Mouse (Mus musculus) kidney, adult 2 months (tissue): Measurements from ENCODE around the gene Cabp2. TPM values are rescaled to one million over a fixed set of nuclear protein-coding genes. Genes with fewer than 3 reads are reported as not detected.
A peak's percentile ranks its signal among the peaks of the same experiment; 100 is the strongest.
"Not testable (repeated sequence)": the region's sequence is repeated elsewhere in the genome, so short reads cannot be mapped to it uniquely, and the experiment has no call there.

Experiments used
- DNase-seq: peaks from one replicate; pipeline ENCODE4 v3.0.0; 2021
- H3K27ac ChIP-seq: fragments of 200-500 bp; 2 replicates; pipeline ENCODE4 v1.5.1; 2012; ENCODE audit warnings: low read depth, low read length, control low read depth, inconsistent platforms; ENCODE audit not compliant: insufficient read depth
- H3K27me3 ChIP-seq: fragments of 200-500 bp; replicated peaks from 2 replicates; pipeline ENCODE4 v1.6.1; 2012; ENCODE audit warnings: mild to moderate bottlenecking, moderate library complexity, low read length, inconsistent platforms; ENCODE audit not compliant: control insufficient read depth, insufficient read depth
- H3K36me3 ChIP-seq: fragments of 200-500 bp; 2 replicates; pipeline ENCODE4 v1.6.1; 2012; ENCODE audit warnings: mild to moderate bottlenecking, moderate library complexity, low read length, inconsistent platforms; ENCODE audit not compliant: control insufficient read depth, insufficient read depth
- H3K4me1 ChIP-seq: fragments of 200-500 bp; 2 replicates; pipeline ENCODE4 v1.6.1; 2011; ENCODE audit warnings: low read length; ENCODE audit not compliant: control insufficient read depth, insufficient read depth
- H3K4me3 ChIP-seq: fragments of 200-500 bp; 2 replicates; pipeline ENCODE4 v1.5.1; 2011; ENCODE audit warnings: mild to moderate bottlenecking, low read depth, low read length, control low read depth; ENCODE audit not compliant: insufficient read depth
- CTCF ChIP-seq: fragments of 200-500 bp; conservative IDR thresholded peaks from 2 replicates; pipeline ENCODE4 v1.5.1; 2011; ENCODE audit warnings: low read depth, mild to moderate bottlenecking, control low read depth, low read length, moderate library complexity, mixed read lengths; ENCODE audit not compliant: insufficient read depth, insufficient read length
- POLR2A ChIP-seq: fragments of 200-500 bp; IDR thresholded peaks from one replicate; pipeline ENCODE4 v1.6.1; 2011; ENCODE audit warnings: low read depth, low read length, control low read depth
- WGBS: fragments of 180-500 bp; shearing (Covaris S2); methylation state at CpG from one replicate; pipeline ENCODE4 v1.1.7; 2018; 5-methylcytosine and 5-hydroxymethylcytosine counted together
- polyA plus RNA-seq: library from polyadenylated mRNA; depleted of rRNA; stranded (reverse); fragments of >200 nt; gene quantifications from 2 replicates; pipeline ENCODE4 v1.2.3, GENCODE M21; 2012

Cabp2 gene
- polyA plus RNA-seq, 1 experiment, result 0.66 TPM

DNA sequence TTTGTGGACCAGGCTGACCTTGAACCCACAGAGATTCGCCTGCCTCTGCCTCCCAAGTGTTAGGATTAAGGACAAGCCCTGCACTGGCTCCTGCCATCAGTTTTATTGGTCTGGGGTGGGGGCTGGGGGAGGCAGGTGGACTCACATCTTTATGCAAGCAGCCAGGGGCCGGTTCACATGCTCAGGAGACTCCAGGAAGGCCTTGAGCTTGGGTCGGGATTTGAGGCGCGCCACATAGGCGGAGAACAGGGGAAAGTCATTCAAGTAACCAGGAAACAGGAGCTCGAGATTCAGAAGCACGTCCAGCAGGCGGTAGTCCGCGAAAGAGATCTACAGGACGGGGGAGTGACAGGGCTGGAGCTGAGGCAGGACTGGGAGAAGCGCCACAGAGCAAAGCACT, 24.0 kb upstream of the Cabp2 start:
- 88% methylated on average over 13 of the region's 13 CpGs for WGBS
- no peak for DNase-seq
- no peak overlapping the region for H3K4me3 ChIP-seq

DNA sequence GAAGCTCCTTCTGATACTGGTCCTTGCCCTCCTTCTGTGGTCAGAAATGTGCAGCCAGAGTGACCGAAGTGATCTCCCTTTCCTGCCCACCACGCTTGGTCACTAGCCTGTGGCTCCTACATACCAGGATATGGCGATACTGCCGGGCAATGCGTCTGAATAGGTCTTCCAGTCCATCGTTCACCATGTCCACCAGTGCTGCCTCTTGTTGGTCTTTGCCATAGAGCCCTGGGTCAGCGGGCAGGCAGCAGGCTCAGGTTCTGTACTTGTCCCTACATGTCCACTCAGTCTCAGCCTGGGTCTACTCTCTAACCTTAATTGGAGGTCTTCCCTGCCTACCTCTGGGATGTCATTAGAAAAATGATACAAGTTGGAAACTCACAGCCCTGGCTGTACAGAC, 23.4 kb upstream of the Cabp2 start:
- TF ChIP-seq CTCF (no peak), POLR2A (no peak)
- DNase-seq, result no peak
- 96% methylated on average over 7 of the region's 7 CpGs for WGBS
- Histone ChIP-seq H3K27me3 (no peaks in the 10 kb centered on the region), H3K4me3 (no peak overlapping the region), H3K27ac (no peak overlapping the region), H3K36me3 (no peaks in the 10 kb centered on the region), H3K4me1 (peaks cover 12% of the 10 kb centered on the region; the same call in 1 of the 2 replicates)

More for the DNA sequence above, 24.0 kb upstream of the Cabp2 start:
- H3K36me3 ChIP-seq, result no peaks in the 10 kb centered on the region
- TF ChIP-seq POLR2A (no peak), CTCF (no peak)
- H3K27ac ChIP-seq, result no peak overlapping the region
- no peaks in the 10 kb centered on the region for H3K27me3 ChIP-seq
- peaks cover 12% of the 10 kb centered on the region; the same call in 1 of the 2 replicates for H3K4me1 ChIP-seq

DNA sequence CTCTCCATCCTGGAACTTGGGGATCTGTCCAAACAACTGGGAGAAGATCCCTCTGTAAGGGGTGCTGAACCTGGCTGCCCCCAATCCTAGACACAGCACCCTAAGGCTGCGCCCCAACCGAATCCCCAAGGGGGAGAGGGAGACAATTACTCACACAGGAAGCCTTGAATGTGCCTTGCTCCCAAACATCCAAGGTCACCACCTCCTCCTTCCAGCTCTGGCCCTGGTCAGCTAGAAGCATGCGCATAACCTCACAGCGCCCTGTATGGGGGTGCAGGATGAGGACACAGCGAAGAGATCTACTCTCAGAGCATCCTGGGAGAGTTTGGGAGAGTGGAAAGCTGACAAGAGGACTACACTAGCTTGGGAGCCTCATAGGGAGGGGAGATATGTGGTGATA, 22.8 kb upstream of the Cabp2 start:
- Histone ChIP-seq H3K36me3 (no peaks in the 10 kb centered on the region), H3K4me3 (no peak overlapping the region), H3K4me1 (peaks cover 12% of the 10 kb centered on the region; the same call in 1 of the 2 replicates), H3K27me3 (no peaks in the 10 kb centered on the region), H3K27ac (no peak overlapping the region)
- WGBS, result 90% methylated on average over 5 of the region's 5 CpGs
- DNase-seq, result no peak
- TF ChIP-seq POLR2A, result no peak
- TF ChIP-seq CTCF, result no peak

DNA sequence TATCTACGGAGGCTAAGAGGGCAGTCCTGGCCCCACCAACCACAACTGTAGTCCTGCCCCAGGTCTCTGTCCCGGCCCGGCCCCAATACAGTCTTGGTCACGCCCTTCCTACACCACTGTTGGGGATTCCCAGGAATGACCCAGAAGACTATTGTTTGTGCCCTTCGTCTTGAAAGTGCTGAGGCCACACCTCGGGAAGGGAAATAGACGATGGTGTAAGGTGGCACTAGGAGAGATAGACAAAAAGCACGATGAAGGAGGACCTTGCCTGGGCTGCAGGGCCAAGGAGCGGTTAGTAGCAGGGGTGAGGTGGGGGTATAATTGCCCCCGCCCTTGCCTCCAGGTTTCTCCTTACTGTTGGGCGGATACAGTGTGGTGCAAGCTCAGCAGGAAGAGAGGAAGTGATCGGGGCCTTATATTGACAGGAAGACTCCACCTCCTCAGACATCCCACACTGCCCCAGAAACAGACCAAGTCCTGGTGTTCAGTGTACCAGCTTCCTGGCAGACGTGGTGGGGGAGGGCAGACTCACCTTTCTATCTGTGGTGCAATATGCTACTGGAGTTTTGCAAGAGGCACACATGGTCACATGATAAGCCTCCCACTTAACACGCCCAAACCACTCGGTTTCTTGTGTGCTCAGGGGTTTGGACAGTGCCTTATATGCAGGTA, 22.2 kb upstream of the Cabp2 start, which contains the start of gene Gstp3:
Gene Gstp3 (minus strand): TSS at position 501 of the 672 bp plus-strand sequence.
- no peak within 1 kb of the TSS for H3K27ac ChIP-seq

DNA sequence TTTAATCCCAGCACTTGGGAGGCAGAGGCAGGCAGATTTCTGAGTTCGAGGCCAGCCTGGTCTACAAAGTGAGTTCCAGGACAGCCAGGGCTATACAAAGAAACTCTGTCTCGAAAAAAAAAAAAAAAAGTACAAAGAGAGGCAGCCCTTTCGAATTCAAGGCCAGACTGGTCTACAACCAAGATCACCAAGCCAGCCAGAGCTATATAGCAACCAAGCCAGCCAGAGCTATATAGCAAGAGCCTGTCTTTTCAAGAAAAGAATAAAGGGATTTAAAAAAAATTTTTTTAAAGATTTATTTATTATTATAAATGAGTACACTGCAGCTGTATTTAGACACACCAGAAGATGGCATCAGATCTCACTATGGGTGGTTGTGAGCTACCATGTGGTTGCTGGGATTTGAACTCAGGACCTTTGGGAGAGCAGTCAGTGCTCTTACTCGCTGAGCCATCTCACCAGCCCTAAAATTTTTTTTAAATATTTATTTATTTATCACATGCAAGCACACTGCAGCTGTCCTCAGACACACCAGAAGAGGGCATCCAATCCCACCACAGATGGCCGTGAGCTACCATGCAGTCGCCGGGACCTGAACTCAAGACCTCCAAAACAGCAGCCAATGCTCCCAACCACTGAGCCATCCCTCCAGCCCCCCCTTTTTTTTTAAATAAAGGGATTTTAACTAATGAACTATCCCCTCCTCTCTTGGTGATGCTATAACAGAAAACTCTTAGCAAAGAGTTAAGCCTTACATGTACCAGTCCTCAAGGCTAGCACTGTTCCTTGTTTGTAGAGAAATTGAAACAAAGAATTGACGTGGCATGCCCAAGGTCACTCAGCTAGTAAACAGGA, 21.1 kb upstream of the Cabp2 start:
- H3K36me3 ChIP-seq, H3K27me3 ChIP-seq, DNase-seq, H3K27ac ChIP-seq, H3K4me3 ChIP-seq: not testable (repeated sequence)
- peaks cover 12% of the 10 kb centered on the region; the same call in 1 of the 2 replicates for H3K4me1 ChIP-seq
- peak; percentile 24; the same call in 1 of the 2 replicates for TF ChIP-seq CTCF
- WGBS, result 76% methylated on average over 8 of the region's 8 CpGs

More for the DNA sequence above, 22.2 kb upstream of the Cabp2 start, which contains the start of gene Gstp3:
- no peak for DNase-seq
- WGBS, result 72% methylated on average over 15 of the region's 15 CpGs
- Histone ChIP-seq H3K4me1 (peaks cover 12% of the 10 kb centered on the region; the same call in 1 of the 2 replicates), H3K27me3 (no peaks in the 10 kb centered on the region), H3K4me3 (no peak within 1 kb of the TSS), H3K36me3 (no peaks in the 10 kb centered on the region)
- no peak for TF ChIP-seq CTCF
- no peak for TF ChIP-seq POLR2A

DNA sequence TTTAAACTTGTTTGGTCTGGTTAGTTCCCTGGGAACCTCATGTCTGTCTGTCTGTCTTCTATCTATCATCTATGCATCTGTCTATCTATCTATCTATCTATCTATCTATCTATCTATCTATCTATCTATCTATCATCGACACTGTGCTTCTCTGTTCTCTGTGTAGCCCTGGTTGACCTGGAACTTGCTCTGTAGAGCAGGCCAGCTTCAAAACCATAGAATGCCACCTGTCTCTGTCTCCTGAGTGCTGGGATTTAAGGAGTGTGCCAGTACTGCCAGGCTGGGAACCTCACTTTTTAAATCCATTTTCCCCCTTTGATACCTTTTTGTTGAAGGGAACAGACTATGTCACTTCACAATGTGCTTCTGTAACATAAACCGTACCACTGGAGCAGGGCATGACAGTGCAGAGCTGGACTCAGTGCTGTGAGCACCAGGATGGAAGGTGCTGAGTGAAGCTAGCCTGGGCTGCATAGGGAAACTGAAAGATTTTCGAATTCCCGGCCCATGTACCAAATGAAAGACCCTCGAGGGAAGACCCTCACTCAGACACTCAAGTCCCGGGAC, 20.4 kb upstream of the Cabp2 start:
- no peaks in the 10 kb centered on the region for H3K36me3 ChIP-seq
- WGBS, result 85% methylated on average over 6 of the region's 6 CpGs
- no peak for TF ChIP-seq POLR2A
- no peak for TF ChIP-seq CTCF
- DNase-seq, result no peak
- peaks cover 5% of the 10 kb centered on the region; the same call in 1 of the 2 replicates for H3K4me1 ChIP-seq
- H3K27ac ChIP-seq, result 0 out of 2 replicates have a peak overlapping the region, but pooled peaks have one; percentile 1
- no peaks in the 10 kb centered on the region for H3K27me3 ChIP-seq
- no peak overlapping the region for H3K4me3 ChIP-seq

DNA sequence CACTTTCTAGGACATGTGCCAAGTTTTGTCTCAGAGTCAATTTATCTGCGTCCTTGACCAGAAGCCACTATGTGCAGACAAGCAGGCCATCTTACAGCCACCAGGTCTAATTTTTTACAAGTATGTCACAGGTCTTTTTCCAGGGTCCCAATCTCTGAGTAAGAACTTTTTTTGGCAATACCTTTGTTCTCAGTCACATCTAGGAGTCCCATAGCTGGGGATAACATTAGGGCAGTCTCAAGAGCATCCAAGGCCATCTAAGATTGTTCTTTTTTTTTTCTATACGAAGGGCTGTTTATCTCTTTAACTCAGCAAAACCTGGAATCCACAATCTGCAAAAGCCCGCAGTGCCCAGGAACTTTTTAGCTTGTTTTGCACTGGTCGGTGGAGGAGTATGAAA, 18.0 kb upstream of the Cabp2 start:
- peaks cover 11% of the 10 kb centered on the region for H3K4me1 ChIP-seq
- 56% methylated on average over 4 of the region's 4 CpGs for WGBS
- not testable (repeated sequence) for H3K4me3 ChIP-seq, H3K36me3 ChIP-seq, DNase-seq, H3K27me3 ChIP-seq, H3K27ac ChIP-seq

DNA sequence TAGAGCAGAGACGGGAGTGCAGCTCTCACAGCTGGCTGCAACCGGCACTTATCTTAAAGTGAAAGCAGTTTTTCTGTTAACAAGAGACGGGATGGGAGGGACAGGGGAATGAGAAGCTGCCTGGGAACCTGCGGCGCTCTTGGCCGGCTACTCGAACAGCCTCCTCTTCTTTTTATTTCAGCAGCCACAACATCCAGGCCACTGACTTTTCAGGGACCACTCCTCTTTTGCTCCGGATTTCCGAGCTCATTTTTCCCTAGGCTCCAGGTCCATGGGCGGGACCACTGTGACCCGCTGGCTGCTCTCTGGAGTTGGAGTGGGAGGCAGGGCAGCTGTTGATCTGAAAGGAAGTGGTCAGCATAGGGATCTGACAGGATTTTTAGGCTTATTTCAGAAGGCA, 16.9 kb upstream of the Cabp2 start:
- not testable (repeated sequence) for DNase-seq, H3K36me3 ChIP-seq, H3K4me3 ChIP-seq, H3K27me3 ChIP-seq, H3K27ac ChIP-seq
- H3K4me1 ChIP-seq, result peaks cover 19% of the 10 kb centered on the region
- WGBS, result 0% methylated on average over 7 of the region's 11 CpGs
